Mouse (Mus musculus) layer of hippocampus, adult 9-10 months (tissue): ENCODE data around the gene Lrrc61.
A peak's percentile ranks its signal among the peaks of the same experiment; 100 is the strongest.

Source experiments
- DNase-seq: peaks from one replicate; pipeline ENCODE4 v3.0.0; 2022; ENCODE audit warnings: low spot score

Lrrc61 gene

GRCm38 (mm10) chr6:48546858-48547257 is 7.7 kb upstream of the Lrrc61 start:
- DNase-seq = no peak

GRCm38 (mm10) chr6:48548314-48548713 is 6.3 kb upstream of the Lrrc61 start:
- DNase-seq = no peak

GRCm38 (mm10) chr6:48552918-48553317 is 1.7 kb upstream of the Lrrc61 start:
- no peak for DNase-seq

GRCm38 (mm10) chr6:48553819-48554218 is 777 bp upstream of the Lrrc61 start:
- no peak for DNase-seq

- peak; percentile 56 for DNase-seq
These were observed 701 bp downstream of the Lrrc61 start for GRCm38 (mm10) chr6:48555104-48555890.

- no peak for DNase-seq
These were observed 1.4 kb downstream of the Lrrc61 start for GRCm38 (mm10) chr6:48555956-48556355.

GRCm38 (mm10) chr6:48565693-48566310 is 11.2 kb downstream of the Lrrc61 start:
- DNase-seq = no peak

- no peak for DNase-seq
These were observed 11.7 kb downstream of the Lrrc61 start for GRCm38 (mm10) chr6:48566312-48566711.

- DNase-seq = no peak
These were observed 13.7 kb downstream of the Lrrc61 start for GRCm38 (mm10) chr6:48568036-48568984.

- DNase-seq = no peak
These were observed 14.6 kb downstream of the Lrrc61 start for GRCm38 (mm10) chr6:48569065-48569807.

- DNase-seq = no peak
These were observed 17.4 kb downstream of the Lrrc61 start for GRCm38 (mm10) chr6:48572014-48572413.

- DNase-seq = no peak
These were observed 18.0 kb downstream of the Lrrc61 start, which contains the start of gene Rarres2 for GRCm38 (mm10) chr6:48572572-48573061. Rarres2 (minus strand) TSS chr6:48572789.

GRCm38 (mm10) chr6:48573280-48573679 is 18.7 kb downstream of the Lrrc61 start:
- DNase-seq = no peak

GRCm38 (mm10) chr6:48573981-48574380 is 19.4 kb downstream of the Lrrc61 start:
- DNase-seq = no peak

- no peak for DNase-seq
These were observed 24.1 kb downstream of the Lrrc61 start for GRCm38 (mm10) chr6:48578736-48579135.

- no peak for DNase-seq
These were observed 24.6 kb downstream of the Lrrc61 start for GRCm38 (mm10) chr6:48579215-48579648.

- DNase-seq = no peak
These were observed 26.7 kb downstream of the Lrrc61 start for GRCm38 (mm10) chr6:48581257-48581656.

- DNase-seq = peak; percentile 54
These were observed 27.4 kb downstream of the Lrrc61 start for GRCm38 (mm10) chr6:48582037-48582436.

GRCm38 (mm10) chr6:48589194-48589750 is 34.7 kb downstream of the Lrrc61 start, which contains the start of gene Gm45021:
Gm45021 (plus strand) TSS chr6:48589610.
- no peak for DNase-seq

GRCm38 (mm10) chr6:48591221-48591845 is 36.7 kb downstream of the Lrrc61 start:
- no peak for DNase-seq
